Mouse (Mus musculus) Patski (cell line): Measurements from ENCODE around the gene Adam30. TPM values are rescaled to one million over a fixed set of nuclear protein-coding genes. Genes with fewer than 3 reads are reported as not detected.

Experiments
- ATAC-seq: fragments of 100-300 bp; one replicate; pipeline ENCODE4 v1.8.0; 2021
- CTCF ChIA-PET: fragments of 350-600 bp; sonication (Branson Sonifier 250); formaldehyde crosslinking; loops from one replicate; lab custom pipeline; 2022; ENCODE audit warnings: inconsistent platforms; lab: Charles Lee
- POLR2A ChIA-PET: fragments of 350-600 bp; sonication (Branson Sonifier 250); formaldehyde crosslinking; loops from one replicate; lab custom pipeline; 2022; ENCODE audit warnings: antibody characterized with exemption, inconsistent platforms; lab: Charles Lee
- DNase-seq: peaks from one replicate; pipeline ENCODE4 v3.0.0-alpha.2; 2011; ENCODE audit warnings: low read depth, low spot score
- H3K27me3 ChIP-seq: fragments of 371-371 bp; one replicate; pipeline ENCODE4 v1.5.1; 2021
- CTCF ChIP-seq: fragments of 100-300 bp; IDR thresholded peaks from one replicate; pipeline ENCODE4 v1.5.1; 2021
- in situ Hi-C: fragments of 300-500 bp; cut with MboI; formaldehyde crosslinking; loops from 3 replicates; pipeline ENCODE4 v1.11.1; 2018; ENCODE audit warnings: low pct_unique_long_range_greater_than_20kb, mixed read lengths
- polyA plus RNA-seq: library from polyadenylated mRNA; unstranded; gene quantifications from one replicate; pipeline ENCODE4 v1.2.3, GENCODE M21; 2021

The Adam30 gene
- polyA plus RNA-seq, 1 experiment from 2014 or later = 0.01 TPM

DNA sequence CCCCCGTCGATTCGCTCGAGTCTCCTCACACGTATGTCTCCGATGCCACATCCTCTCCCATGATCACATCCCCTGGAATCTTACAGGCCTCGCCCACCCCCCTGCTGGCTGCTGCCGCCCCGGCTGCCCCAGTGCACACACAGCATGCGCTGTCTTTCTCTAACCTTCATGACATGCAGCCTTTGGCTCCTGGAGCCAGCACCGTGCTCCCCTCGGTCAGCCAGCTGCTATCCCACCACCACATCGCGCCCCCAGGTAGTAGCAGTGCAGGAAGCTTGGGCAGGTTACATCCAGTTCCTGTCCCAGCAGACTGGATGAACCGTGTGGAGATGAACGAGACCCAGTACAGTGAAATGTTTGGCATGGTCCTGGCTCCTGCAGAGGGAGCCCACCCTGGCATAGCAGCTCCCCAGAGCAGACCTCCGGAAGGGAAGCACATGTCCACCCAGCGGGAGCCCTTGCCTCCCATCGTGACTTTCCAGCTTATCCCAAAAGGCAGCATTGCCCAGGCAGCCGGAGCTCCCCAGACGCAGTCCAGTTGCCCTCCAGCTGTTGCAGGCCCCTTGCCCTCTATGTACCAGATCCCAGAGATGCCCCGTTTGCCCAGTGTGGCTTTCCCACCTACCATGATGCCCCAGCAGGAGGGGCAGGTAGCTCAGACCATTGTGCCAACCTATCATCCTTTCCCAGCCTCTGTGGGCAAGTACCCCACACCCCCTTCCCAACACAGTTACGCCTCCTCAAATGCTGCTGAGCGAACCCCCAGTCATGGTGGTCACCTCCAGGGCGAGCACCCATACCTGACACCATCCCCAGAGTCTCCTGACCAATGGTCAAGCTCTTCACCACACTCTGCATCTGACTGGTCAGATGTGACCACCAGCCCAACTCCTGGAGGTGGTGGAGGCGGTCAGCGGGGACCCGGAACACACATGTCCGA is 13.7 kb upstream of the Adam30 start:
- in situ Hi-C loops = no loop called here
- DNase-seq = no peak
- H3K27me3 ChIP-seq = no peaks in the 10 kb centered on the region
- no peak for ATAC-seq
- no peak for TF ChIP-seq CTCF
- ChIA-PET POLR2A (no interaction called here), CTCF (interaction anchor here (1.0 kb wide), 1 partner anchor 7 kb away, joined by 3 read pairs; no protein-coding TSS in a partner anchor)

DNA sequence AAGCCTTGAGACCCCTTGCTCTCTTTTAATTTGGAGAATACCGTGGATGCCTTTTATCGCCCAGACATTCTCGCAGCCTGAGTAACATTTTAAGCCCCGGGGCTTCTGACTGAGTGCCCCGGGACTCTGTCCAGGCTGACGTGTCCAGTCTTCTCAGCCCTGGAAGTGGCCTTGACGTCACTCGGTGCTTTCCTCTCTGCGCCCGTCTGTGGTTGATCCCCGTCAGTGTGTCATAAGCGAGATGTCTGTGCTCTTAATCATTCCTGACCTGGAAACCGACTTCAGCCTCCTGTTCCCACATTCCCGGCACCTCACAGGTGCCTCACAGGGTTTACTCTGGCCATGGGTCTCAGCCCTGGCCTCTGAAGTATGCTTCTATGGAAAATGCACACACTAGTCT is 12.7 kb upstream of the Adam30 start:
- H3K27me3 ChIP-seq = no peaks in the 10 kb centered on the region
- no peak for TF ChIP-seq CTCF
- POLR2A ChIA-PET = no interaction called here
- no peak for ATAC-seq
- CTCF ChIA-PET = interaction anchor here (1.0 kb wide), 1 partner anchor 8 kb away, joined by 3 read pairs; no protein-coding TSS in a partner anchor
- in situ Hi-C loops = no loop called here
- peak; percentile 10 for DNase-seq

DNA sequence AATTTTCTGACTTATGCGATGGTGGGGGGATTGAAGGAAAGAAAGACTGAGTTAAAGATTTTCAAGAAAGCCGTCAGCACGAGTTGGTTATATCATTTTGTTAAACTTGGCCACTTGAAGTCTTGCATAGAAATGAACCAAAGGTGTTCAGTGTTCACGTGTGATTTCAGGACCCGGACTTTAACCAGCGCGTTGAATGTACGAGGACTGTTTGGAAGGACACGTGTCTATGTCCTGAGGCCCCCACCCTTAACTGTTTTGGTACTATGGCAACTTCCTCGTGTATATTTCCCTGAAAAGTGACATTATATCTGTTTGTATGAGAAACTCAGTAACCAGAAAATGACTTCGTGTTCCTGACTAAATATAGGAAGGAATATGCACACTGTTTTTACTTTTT is 10.5 kb upstream of the Adam30 start:
- POLR2A ChIA-PET = no interaction called here
- ATAC-seq = no peak

DNA sequence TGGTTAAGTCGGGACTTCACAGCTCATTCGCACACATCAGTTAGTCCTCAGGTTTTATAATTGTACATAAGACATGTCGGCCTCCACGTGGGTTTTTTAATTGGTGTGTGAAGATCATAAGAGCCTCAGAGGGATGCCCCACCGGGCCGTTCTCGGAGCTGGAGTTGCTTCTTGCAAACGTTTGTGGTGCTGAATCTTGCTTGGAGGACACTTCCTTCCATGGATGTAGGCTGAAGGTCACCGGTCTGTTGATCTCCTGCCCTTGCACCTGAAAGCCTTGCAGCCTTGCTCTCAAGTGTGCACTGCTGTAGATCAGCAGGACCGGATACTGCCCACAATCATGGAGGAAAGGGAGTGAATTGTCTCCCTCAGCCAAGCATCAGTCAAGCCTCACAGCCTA is 9.4 kb upstream of the Adam30 start:
- no peak for ATAC-seq
- DNase-seq = no peak
- no peak for TF ChIP-seq CTCF
- POLR2A ChIA-PET = no interaction called here
- in situ Hi-C loops = no loop called here
- H3K27me3 ChIP-seq = no peaks in the 10 kb centered on the region
- CTCF ChIA-PET = interaction anchor here (1.2 to 2.0 kb wide), 3 partner anchors 34 to 75 kb away, joined by 3 to 4 read pairs (median 3); no protein-coding TSS in a partner anchor

More for the DNA sequence above, 10.5 kb upstream of the Adam30 start:
- CTCF ChIA-PET = interaction anchor here (1.2 kb wide), 1 partner anchor 33 kb away, joined by 3 read pairs; no protein-coding TSS in a partner anchor
- in situ Hi-C loops = no loop called here
- no peak for TF ChIP-seq CTCF
- H3K27me3 ChIP-seq = no peaks in the 10 kb centered on the region
- no peak for DNase-seq

DNA sequence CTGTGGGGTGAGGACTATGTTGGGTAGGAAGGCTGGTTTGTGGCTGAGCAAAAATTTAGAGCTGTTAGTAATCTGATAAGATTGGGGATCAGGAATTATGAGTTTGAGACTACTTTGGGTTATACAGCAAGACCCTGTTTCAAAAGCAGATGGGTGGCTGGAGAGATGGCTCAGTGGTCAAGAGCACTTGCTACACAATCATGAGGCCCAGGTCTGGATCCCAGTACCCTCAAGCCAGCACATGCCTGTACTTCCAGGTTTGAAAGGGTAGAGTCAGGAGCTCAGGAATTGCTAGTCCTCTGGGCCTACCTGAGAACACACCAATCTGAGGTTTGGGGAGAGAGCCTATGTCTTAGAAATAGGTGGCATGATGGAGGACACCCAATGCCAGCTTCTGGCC is 7.0 kb upstream of the Adam30 start:
- ChIA-PET POLR2A (no interaction called here), CTCF (interaction anchor here (0.7 to 1.1 kb wide), 2 partner anchors 15 to 20 kb away, joined by 3 read pairs; no protein-coding TSS in a partner anchor)
- no peaks in the 10 kb centered on the region for H3K27me3 ChIP-seq
- in situ Hi-C loops = no loop called here
- no peak for TF ChIP-seq CTCF
- ATAC-seq (no peak), DNase-seq (no peak)

DNA sequence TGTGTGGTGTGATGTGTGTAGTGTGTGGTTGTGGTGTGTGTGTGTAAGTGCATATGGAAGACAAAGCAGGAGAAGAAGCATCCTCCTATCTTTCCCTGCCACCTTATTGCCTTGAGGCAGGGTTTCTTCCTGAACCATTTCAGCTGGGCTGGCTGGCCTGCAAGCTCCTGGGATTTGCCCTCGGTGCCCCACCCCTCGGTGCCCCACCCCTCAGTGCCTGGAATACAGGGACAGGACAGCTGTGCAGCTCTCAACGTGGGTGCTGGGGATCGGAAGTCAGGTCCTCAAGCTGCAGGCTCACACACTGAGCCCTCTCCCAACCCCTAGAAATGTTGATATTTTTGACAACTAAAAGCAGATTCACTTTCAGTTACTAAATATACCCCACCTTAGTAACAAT is 4.3 kb upstream of the Adam30 start:
- H3K27me3 ChIP-seq = no peaks in the 10 kb centered on the region
- POLR2A ChIA-PET = no interaction called here
- in situ Hi-C loops = no loop called here
- ATAC-seq (no peak), DNase-seq (no peak)
- TF ChIP-seq CTCF = no peak
- CTCF ChIA-PET = interaction anchor here (0.9 kb wide), 1 partner anchor 13 kb away, joined by 4 read pairs; no protein-coding TSS in a partner anchor

DNA sequence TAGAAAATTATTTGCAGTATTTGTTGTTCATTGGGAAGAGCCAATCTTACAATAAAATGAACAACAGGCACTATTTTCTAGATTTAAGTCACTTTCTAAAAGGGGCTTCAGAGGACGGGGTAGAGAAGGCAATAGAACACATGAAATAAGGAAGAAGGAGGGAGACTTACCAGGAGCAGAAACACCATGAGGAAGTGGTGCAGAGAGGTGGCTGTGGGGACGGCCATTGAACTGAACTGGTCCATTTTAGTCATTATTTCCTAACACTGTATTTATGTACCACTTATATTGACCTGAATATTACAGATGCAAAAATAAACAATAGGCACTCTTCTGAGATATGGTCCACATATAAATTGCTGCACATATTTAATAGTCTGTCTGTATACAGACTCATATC is 3.4 kb upstream of the Adam30 start:
- POLR2A ChIA-PET = no interaction called here
- in situ Hi-C loops = no loop called here
- DNase-seq = no peak
- no peaks in the 10 kb centered on the region for H3K27me3 ChIP-seq
- no peak for ATAC-seq
- CTCF ChIA-PET = no interaction called here
- TF ChIP-seq CTCF = no peak

DNA sequence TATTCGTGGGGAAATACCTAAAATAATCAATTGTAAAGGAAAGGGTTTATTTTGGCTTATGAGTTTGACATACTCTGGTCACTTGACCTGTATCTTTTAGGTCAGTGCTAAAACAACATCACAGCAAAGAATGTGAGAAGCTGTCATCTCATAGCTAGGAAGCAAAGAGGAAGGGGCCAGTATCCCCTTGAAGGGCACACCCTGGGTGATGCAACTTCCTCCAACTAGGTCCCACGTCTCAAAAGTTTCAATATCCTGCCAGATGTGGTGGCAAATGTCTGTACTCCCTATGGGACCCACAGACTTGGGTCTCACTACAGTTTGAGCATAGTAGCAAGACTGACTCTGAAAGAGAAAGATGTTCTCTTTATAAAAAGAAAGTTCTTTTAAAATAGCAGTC is 2.8 kb upstream of the Adam30 start:
- POLR2A ChIA-PET = no interaction called here
- no peak for ATAC-seq
- in situ Hi-C loops = no loop called here

DNA sequence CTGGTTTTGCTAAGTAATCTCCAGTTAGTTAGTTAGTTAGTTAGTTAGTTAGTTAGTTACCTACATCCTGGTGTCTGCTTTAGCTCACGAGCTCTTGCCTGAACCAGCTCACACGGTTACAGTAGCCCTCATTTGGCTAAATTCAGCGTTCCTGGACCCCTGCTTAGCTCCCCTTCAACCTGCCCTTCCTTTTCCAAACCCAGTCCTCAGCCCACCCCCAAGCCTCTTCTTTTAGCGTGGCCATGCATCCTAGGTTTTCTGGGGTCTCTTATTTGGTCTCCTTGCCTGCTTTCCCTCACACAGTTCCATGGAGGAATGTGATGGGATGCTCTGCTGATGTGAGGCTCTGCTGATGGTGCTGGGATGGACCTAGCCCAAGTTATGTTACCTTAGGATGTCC is 1.8 kb upstream of the Adam30 start:
- DNase-seq (no peak), ATAC-seq (no peak)
- in situ Hi-C loops = no loop called here
- H3K27me3 ChIP-seq = no peaks in the 10 kb centered on the region
- TF ChIP-seq CTCF = no peak
- ChIA-PET CTCF (no interaction called here), POLR2A (no interaction called here)

More for the DNA sequence above, 2.8 kb upstream of the Adam30 start:
- TF ChIP-seq CTCF = no peak
- no peak for DNase-seq
- H3K27me3 ChIP-seq = no peaks in the 10 kb centered on the region
- CTCF ChIA-PET = no interaction called here

DNA sequence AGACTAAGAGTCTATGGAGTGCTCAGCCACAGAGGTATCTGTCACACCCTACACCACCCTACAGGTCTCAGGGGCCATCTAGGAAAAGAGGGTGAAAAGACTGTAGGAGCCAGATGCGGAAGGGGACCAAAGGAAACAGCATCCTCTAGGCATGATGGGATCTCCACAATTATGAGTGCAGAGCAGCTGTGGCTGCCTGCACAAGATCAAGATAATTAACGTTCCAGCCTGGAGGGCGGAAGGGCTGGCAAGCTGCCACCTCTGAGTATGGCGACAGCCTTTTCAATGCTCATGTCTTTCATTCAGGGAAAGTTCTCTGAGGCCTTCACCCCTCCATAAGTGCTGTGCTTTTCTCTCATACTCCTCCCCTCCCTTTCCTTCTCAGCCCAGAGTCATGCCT is 1.1 kb upstream of the Adam30 start:
- in situ Hi-C loops = no loop called here
- ATAC-seq (no peak), DNase-seq (no peak)
- H3K27me3 ChIP-seq = no peaks in the 10 kb centered on the region
- CTCF ChIA-PET = no interaction called here
- TF ChIP-seq CTCF = no peak
- POLR2A ChIA-PET = no interaction called here

DNA sequence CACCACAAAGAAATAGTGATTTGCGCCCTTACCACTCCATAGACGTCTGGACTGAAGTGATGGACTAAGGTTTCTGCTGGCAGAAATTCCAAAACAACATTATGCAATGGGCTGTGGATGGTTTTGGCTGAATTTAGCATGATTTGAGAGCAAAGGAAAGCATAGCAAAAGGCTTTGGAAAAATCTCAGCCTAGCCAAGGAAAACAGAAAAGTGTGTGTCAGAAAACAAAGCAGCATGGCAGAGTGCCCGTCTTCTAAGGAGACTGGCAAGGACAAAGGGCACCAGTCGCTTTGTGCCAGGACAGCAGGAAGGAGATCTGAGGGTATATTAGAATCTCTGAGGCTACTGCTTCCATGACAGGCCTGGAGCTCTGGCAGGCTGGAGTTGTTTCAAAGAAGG is 17.9 kb downstream of the Adam30 start:
- TF ChIP-seq CTCF = no peak
- ChIA-PET POLR2A (no interaction called here), CTCF (interaction anchor here (1.1 to 6.8 kb wide), 3 partner anchors 15 to 51 kb away, joined by 3 to 75 read pairs (median 3); no protein-coding TSS in a partner anchor)
- in situ Hi-C loops = no loop called here
- no peaks in the 10 kb centered on the region for H3K27me3 ChIP-seq
- DNase-seq = peak; percentile 77
- ATAC-seq = no peak
